Mouse (Mus musculus) liver, adult 2 months (tissue): ENCODE results near the gene Ankrd12.

ENCODE experiments used
- CTCF ChIP-seq: fragments of 200-500 bp; IDR thresholded peaks from 2 replicates; pipeline ENCODE4 v1.5.1; 2011; ENCODE audit warnings: low read depth, low read length, control low read depth
- POLR2A ChIP-seq: fragments of 200-500 bp; IDR thresholded peaks from 2 replicates; pipeline ENCODE4 v1.6.1; 2011; ENCODE audit warnings: low read length, control low read depth; ENCODE audit not compliant: insufficient read depth; ENCODE audit errors: extremely low read depth

DNA sequence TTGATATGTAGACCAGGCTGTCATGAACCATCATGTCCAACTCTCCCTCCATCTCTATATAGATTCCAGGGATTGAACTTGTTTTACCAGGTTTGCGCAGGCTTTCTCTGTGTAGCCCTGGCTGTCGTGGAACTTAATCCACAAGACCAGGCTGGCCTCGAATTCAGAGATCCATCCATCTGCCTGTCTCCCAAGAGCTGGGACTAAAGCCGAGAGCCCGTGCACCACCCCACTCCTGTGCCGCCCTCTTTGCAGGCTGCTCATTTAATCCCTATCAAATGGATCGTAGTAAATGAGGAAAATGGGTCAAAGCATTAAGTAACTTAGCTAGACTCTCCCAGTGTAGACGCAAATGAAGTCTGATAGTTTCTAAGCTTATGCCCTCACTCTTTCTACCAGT lies 30.6 kb upstream of the Ankrd12 start:
- TF ChIP-seq CTCF, result no peak
- no peak for TF ChIP-seq POLR2A
